Mouse (Mus musculus): ENCODE measurements at regions not wholly inside any gene's neighbourhood (a gene's known extent, or its start where the extent isn't known, plus 50 kb on each side); places are given as distances from the start of the nearest gene placed in this dataset.

DNA sequence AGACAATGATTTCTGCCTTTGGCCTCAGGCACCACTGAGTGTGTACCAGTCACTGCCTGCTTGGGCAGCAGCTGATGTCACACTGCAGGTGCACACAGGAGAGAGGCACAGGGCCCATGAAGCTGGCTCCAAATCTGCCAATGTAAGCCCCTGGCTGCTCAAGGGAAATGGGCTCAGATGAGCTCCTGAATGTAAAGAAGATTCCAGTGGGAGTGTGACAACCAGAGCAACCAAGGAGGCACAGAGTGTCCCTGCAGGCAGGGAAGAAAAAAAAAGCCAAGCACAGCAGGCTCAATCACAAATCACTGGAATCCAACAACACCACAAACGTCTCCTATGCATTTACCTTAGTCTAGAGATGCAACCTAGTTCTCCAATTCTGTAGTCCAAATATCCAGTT, 151.2 kb upstream of the Tox3 start:
- no peak for DNase-seq

DNA sequence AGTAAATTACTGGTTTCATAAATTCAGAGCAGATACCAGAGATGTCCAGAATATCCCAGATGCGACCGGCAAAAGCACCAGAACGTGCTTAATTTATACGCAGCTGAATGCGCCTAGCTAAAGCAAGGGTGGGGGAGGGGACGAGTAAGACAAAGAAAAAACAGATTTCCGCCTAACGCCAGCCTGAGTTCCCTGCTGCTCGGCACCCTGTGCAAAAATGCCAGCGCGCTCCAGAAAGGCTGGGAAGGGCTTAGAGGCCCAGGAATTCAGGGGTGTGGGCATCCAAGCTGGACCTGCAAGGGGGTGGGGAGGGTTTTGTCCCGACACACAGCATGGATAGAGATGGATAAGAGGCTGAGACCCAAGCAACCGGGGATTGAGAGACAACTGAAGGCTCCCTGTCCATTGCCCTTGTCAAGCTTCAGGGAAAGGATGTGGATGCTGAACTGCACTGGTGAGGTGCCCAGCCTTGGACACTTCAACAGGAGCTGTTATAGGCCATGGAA, 148.6 kb upstream of the Tox3 start:
- peak; percentile 10 for DNase-seq

GRCm38 (mm10) chr8:90495943-90496371, 147.8 kb upstream of the Tox3 start:
- no peak for DNase-seq

- DNase-seq: no peak
These were observed 144.5 kb upstream of the Tox3 start for GRCm38 (mm10) chr8:90492521-90493225.

GRCm38 (mm10) chr8:90491691-90492090, 143.5 kb upstream of the Tox3 start:
- DNase-seq: no peak

DNA sequence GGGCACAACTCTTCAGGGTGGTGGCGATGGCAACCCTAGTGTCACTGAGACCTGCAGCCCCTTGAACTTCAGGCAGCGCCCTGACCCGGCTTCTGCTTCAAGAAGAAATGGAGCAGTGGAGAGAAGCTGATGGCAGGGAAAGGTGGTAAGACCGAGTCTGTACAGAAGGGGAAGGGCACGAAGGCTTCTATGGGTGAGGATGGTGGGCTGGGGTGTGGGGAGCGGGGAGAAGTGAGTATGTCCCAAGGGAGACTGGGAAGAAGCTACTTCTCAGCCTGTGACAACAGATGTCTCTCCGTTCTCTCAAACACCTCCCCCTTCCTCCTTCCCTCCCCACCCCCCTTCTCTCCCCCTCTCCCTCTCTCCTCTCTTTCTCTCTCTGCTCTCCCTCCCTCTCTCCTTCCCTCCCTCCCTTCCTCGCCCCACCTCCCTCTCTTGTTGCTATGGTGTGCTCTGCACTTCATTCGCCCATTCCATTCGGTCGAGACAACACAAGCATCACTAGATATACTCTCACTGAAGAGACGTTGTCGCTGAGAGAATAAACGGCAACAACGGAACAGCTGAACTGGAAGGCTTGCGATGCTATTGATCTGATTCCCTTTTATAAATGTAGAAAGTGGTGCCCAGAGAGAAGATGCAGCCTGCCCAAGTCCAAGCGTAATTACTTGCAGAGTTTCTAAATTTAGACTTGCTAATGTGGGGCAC, 142.7 kb upstream of the Tox3 start:
- no peak for DNase-seq

GRCm38 (mm10) chr8:90486556-90486955, 138.4 kb upstream of the Tox3 start:
- DNase-seq: no peak

DNA sequence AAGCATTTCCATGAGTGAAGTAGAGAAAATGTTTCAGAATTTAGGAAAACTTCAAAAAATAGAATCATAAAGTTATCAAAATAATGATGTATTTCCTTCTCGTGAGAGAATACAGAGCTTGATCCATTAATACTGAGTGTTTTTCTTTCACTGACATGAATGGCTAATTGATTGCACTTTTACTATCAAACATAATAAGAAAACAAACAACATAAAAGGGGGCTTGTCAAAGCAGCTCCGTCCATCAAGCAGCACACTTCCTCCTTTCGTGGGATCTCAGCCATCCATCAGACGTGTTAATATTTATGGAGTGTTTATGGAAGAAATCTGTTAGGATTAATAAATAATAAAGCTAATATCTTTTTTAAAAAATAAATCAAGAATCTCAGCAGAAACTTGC, 130.0 kb upstream of the Tox3 start:
- no peak for DNase-seq

- no peak for DNase-seq
These were observed 125.9 kb upstream of the Tox3 start for GRCm38 (mm10) chr8:90474066-90474465.

DNA sequence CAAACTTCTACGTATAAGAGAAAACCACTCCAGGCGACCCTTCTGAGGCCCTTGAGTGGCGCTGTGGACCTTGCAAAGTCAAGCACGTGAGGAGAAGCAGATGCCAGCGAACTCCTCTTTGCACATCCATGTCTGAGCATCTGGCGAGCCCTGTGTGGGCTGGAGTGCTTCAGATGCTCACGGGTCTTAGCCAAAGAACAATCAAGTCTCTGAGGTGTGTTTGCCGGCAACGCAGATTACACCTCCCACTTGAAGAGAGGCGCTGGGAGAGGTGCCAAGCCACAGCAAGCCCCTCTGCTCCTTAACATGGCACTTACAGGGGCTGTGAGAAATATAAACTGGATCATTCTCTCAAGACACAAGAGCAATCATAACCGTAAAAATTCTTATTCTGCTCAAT, 122.7 kb upstream of the Tox3 start:
- no peak for DNase-seq

DNA sequence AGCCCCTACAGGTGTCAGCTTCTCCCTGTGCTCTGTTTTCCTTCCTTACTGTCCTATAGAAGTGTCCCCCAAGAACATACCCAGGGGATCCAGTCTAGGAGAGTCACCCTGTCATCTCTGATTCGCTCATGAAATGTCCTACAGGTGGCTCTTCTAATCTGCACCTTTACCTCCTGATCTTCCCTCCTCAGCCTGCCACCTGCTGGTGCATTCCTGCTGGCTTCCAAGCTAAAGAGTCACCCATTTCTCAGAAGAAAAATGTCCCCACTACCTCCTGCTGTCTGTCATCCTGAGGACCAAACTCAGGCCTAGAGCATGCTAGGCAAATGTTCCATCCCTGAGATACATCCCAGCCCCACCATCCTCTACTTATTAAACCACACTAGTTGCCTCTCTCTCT, 115.6 kb upstream of the Tox3 start:
- no peak for DNase-seq

GRCm38 (mm10) chr8:90455321-90455720, 107.2 kb upstream of the Tox3 start:
- no peak for DNase-seq

DNA sequence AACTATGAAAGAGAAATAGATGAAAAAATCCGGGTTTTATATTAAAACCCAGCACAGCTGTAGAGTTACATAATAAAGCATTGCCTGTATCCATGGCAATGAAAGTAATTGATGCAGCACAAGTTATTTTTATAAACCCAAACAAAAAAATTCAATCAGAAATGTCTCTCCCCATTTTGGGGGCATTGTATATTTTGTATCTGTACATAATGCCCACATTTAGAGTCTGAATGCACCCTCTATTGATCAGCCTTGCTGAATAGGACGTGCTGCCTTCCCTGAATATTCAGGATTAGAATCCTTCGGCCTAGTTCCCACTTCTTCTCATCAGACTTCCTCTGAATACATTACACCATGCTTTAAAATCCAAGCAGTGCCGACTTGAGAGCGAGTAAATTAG, 106.0 kb upstream of the Tox3 start:
- no peak for DNase-seq

DNA sequence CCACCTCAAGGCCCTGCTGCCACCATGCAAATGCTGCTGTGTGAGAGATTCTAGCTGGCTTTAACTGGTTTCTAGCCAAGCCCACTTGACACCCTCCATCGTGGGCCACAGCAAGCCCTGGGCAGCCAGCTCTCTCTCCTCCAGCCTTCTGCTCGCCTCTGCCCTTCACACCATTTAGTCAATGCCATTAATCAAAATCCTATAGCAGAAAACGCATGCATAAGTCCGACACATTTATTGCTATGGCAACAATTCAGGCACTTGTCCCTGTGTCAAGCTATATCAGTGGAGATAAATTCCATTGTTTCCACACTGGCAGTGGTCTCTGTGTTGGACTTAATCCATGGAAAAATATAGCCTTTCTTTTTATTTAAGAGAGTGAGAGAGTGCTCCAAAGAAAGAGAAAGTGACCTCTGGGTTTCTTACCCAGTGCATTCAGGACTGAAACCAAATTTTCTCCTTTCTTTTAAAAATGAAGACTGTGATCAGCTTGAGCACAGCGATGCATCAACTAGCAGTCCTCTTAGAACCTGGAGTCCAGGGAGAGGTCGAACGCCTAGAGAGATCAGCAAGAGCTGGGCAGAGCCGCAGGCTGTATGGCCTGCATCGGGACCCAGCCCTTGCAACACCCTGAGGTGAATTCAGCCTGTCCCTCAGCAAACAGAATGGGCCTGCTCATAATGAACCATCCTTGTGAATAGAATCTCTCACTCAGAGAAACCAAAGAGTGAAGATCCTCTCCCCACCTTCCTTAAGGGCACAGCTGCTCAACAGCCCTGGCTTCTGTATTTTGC, 93.1 kb upstream of the Tox3 start:
- DNase-seq: no peak

- no peak for DNase-seq
These were observed 65.9 kb upstream of the Tox3 start for GRCm38 (mm10) chr8:90414021-90414420.

Data from liver (tissue).